10 mouse cellular contexts compared by ENCODE assay signal in genomic region chr7:137099766-137100165, GRCm38 (mm10).
DNase-seq lines count a peak whose midpoint lies in the region.
"Had no signal": no experiment of that assay in that cellular context is flagged by ENCODE, and none has a peak within 500 bp of the region (broad histone marks: within the 10 kb centered on the region; RNA-seq: fewer than 3 reads in every experiment).

No protein-coding gene starts in this region.

- peak; percentile 57 for DNase-seq in left cerebral cortex, postnatal 4 days
- DNase-seq in left cerebral cortex, adult 9 months (ENCODE audit: low spot score in 2 of 2): no peak
- peak; percentile 10 for DNase-seq in cerebellum, adult 8-10 months
- DNase-seq in cerebellum, postnatal 14 days: peak; percentile 59 to 69
- no peak for DNase-seq in adrenal gland, postnatal 14 days
- no peak for DNase-seq in ovary, postnatal 10 days (ENCODE audit: low spot score)
- DNase-seq: adrenal gland, adult 2 months; adrenal gland, postnatal 36 days; gastrocnemius, postnatal 10 days; heart, postnatal 36 days had no signal

- intact Hi-C loops in left cerebral cortex, postnatal 4 days (cut with DNase I): no loop called here

Comparison
In these comparisons a context has a peak if more than half of its experiments do, and no peak if none do; other contexts are left out.
1. DNase-seq: peak in left cerebral cortex, postnatal 4 days (single experiment), cerebellum, adult 8-10 months (single experiment) and cerebellum, postnatal 14 days (2 of 2); none in left cerebral cortex, adult 9 months (0 of 2), adrenal gland, postnatal 14 days (single experiment) and ovary, postnatal 10 days (single experiment).